Mouse (Mus musculus) heart, adult 2 months (tissue): ENCODE measurements around the gene Fgfr2. TPM values are rescaled to one million over a fixed set of nuclear protein-coding genes. Genes with fewer than 3 reads are reported as not detected.

ENCODE experiments used
- DNase-seq, 2 experiments: peaks; one replicate each; pipeline ENCODE4 v3.0.0; 2021
- H3K27ac ChIP-seq: fragments of 200-600 bp; 2 replicates; pipeline ENCODE4 v1.8.1; 2022
- H3K27me3 ChIP-seq: fragments of 200-500 bp; 2 replicates; pipeline ENCODE4 v1.6.1; 2012; ENCODE audit warnings: mild to moderate bottlenecking, low read length, inconsistent platforms, mixed read lengths; ENCODE audit not compliant: control insufficient read depth, insufficient read depth
- H3K36me3 ChIP-seq: fragments of 200-500 bp; 2 replicates; pipeline ENCODE4 v1.6.1; 2012; ENCODE audit warnings: low read length, inconsistent platforms; ENCODE audit not compliant: control insufficient read depth, insufficient read depth
- H3K4me1 ChIP-seq: fragments of 200-500 bp; 2 replicates; pipeline ENCODE4 v1.6.1; 2011; ENCODE audit warnings: low read length; ENCODE audit not compliant: control insufficient read depth, insufficient read depth
- H3K4me3 ChIP-seq: fragments of 200-600 bp; 2 replicates; pipeline ENCODE4 v1.8.1; 2022
- H3K79me2 ChIP-seq: fragments of 200-500 bp; replicated peaks from 2 replicates; pipeline ENCODE4 v1.6.1; 2012; ENCODE audit warnings: mild to moderate bottlenecking, inconsistent platforms, low read length, moderate library complexity, mixed read lengths; ENCODE audit not compliant: control insufficient read depth, insufficient read depth
- H3K9ac ChIP-seq: fragments of 200-500 bp; 2 replicates; pipeline ENCODE4 v1.6.1; 2012; ENCODE audit warnings: low read depth, mild to moderate bottlenecking, control low read depth, inconsistent platforms, low read length, mixed read lengths
- CTCF ChIP-seq: fragments of 200-600 bp; IDR thresholded peaks from 2 replicates; pipeline ENCODE4 v1.8.1; 2022; ENCODE audit warnings: antibody characterized with exemption, mild to moderate bottlenecking, moderate library complexity
- EP300 ChIP-seq: fragments of 200-500 bp; IDR thresholded peaks from 2 replicates; pipeline ENCODE4 v1.6.1; 2011; ENCODE audit warnings: low read depth, low read length, control low read depth; ENCODE audit not compliant: insufficient read depth
- POLR2A ChIP-seq: fragments of 200-500 bp; IDR thresholded peaks from 2 replicates; pipeline ENCODE4 v1.6.1; 2011; ENCODE audit warnings: mild to moderate bottlenecking, low read depth, low read length, control low read depth; ENCODE audit not compliant: insufficient read depth
- WGBS: fragments of 180-500 bp; shearing (Covaris S2); methylation state at CpG from one replicate; pipeline ENCODE4 v1.1.7; 2018; 5-methylcytosine and 5-hydroxymethylcytosine counted together
- intact Hi-C: fragments of 180-260 bp; cut with DNase I; formaldehyde crosslinking; loops from one replicate; pipeline ENCODE4 v1.15.1; 2025
- polyA plus RNA-seq: library from polyadenylated mRNA; depleted of rRNA; stranded (reverse); fragments of >200 nt; gene quantifications from 2 replicates; pipeline ENCODE4 v1.2.3, GENCODE M21; 2012
- total RNA-seq, 2 experiments: library from RNA; stranded (reverse); gene quantifications; 2 replicates each; pipeline ENCODE4 v1.2.3; 2021

Gene Fgfr2
- total and polyA plus RNA-seq, 3 experiments: 1.1 to 2.0 (median 1.3) TPM

DNA sequence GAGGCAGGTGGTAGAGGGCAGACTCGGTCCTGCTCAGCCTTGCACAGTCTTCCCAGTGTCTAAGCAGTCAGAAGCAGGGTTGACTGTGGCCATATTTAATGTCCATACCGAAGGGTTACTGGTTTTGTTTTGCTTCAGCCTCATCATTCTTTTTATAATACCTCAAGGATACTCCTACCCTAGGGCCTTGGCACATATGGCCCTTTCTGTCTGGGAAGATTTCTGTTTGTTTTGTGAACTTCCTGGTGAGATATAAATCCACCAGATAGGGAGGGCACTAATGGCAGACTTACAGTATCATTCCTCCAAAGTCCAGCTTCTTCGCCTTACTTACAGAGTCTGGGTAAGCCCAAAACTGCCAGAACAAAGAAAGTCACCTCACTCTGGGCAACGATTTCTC, 2395.6 kb downstream of the Fgfr2 start:
- no peak overlapping the region for H3K27ac ChIP-seq
- peaks cover 19% of the 10 kb centered on the region for H3K4me1 ChIP-seq
- TF ChIP-seq CTCF: no peak
- no peak for TF ChIP-seq POLR2A
- no peak for TF ChIP-seq EP300
- no peaks in the 10 kb centered on the region for H3K79me2 ChIP-seq
- no peak for DNase-seq
- H3K9ac ChIP-seq: no peak overlapping the region
- no peak overlapping the region for H3K4me3 ChIP-seq
- WGBS: 72% methylated on average over 4 of the region's 4 CpGs
- intact Hi-C loops: loop anchor here (5.0 kb wide), 1 partner anchor 35 kb away; no protein-coding TSS in a partner anchor
- no peaks in the 10 kb centered on the region for H3K27me3 ChIP-seq
- peaks cover 2% of the 10 kb centered on the region for H3K36me3 ChIP-seq

DNA sequence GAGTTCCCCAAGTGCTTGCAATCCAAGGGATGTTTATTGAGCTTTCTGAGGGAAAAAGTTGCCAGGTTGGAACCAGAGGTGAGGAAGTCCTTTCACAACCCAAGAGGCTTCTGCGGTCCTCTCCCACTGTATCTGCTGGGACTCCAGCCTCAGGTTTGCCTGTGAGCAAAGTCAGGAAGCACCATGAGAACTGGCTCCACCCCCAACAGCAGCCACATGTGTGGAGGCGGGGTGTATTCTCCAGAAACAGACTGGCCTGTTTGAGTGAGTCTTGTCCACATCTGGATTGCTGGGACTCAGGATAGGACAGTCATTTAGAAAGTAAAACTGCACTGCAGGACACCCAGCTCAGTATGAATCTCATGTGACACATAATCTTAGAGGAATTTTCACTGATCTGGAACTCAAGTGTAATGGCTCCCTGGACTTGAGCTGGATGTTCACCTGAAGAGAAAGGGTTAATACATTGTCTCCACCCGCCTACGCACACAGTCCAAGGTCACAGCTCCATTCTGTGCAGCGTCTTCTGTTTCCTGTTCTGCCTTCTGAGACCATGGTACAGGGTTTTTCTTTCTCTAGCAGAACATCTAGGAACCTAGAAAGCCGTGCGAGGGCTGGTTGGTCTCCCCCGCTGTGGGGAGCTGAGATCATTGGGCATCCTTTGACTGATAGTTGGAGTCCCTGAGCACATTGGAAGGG, 2396.3 kb downstream of the Fgfr2 start:
- Histone ChIP-seq H3K4me3 (no peak overlapping the region), H3K4me1 (peaks cover 21% of the 10 kb centered on the region), H3K27ac (no peak overlapping the region), H3K36me3 (no peaks in the 10 kb centered on the region; the same call in none of the 2 replicates), H3K27me3 (no peaks in the 10 kb centered on the region), H3K9ac (no peak overlapping the region), H3K79me2 (no peaks in the 10 kb centered on the region)
- peak in 1 of 2 experiments; percentile 14 for DNase-seq
- intact Hi-C loops: loop anchor here (5.0 kb wide), 1 partner anchor 35 kb away; no protein-coding TSS in a partner anchor
- 23% methylated on average over 8 of the region's 8 CpGs for WGBS
- TF ChIP-seq POLR2A (no peak), EP300 (no peak), CTCF (no peak)

DNA sequence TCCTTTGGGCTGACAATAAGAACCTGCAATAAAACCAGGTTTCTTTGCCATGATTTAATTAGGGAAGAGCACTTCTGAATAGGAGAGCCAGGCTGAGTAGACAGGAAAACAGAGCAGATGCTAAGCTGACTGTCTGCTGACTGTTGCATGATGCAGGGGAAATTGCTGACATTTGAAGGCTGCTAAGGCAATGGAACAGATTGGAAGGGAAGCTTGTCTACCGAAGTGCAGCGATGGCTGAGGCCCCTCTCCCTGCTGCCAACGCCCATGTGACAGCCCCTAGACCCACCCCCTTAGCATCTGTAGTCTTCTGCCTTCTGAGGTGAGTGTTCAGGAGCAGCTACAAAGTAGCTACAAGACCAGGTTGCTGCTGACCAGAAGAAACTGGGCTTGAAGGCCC, 2397.0 kb downstream of the Fgfr2 start:
- no peak for DNase-seq
- 32% methylated on average over 3 of the region's 3 CpGs for WGBS
- Histone ChIP-seq H3K4me3 (no peak overlapping the region), H3K27me3 (no peaks in the 10 kb centered on the region), H3K9ac (no peak overlapping the region), H3K27ac (no peak overlapping the region), H3K4me1 (peaks cover 24% of the 10 kb centered on the region), H3K79me2 (no peaks in the 10 kb centered on the region), H3K36me3 (no peaks in the 10 kb centered on the region; the same call in none of the 2 replicates)
- intact Hi-C loops: loop anchor here (5.0 kb wide), 1 partner anchor 34 kb away; no protein-coding TSS in a partner anchor
- TF ChIP-seq EP300 (no peak), CTCF (no peak), POLR2A (no peak)

DNA sequence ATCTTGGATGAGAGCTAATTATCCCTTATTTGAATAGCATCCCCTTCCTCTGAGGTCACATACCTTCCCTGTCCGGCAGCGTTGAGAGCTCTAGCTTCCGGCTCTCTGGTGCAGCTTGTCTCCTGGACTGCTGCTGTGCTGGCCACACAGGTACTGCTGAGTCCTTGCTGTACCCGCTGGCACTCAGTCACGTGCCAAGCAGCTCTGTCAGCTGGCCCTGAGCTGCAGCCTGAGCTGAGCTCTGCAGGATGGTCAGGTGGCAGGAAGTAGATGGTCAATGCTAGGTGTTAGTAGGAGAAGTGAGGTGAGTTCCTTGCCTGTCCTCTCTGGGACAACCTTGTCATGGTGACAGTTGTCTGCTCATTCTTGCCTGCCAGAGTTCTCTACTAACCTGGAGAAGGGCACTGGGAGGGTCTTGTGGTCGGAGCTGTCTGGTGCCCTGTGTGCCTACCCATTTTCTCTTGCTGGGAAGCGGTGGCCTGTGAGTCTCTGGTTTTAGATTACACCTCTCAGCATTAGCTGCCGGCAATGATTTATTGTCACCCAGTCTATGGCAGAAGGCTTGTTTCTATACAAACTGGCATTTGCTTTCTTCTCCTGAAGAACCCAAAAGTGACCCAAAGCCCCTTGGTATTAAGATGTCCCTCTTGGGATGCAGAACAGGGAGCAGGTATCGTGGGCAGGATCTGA, 2402.4 kb downstream of the Fgfr2 start:
- no peak for TF ChIP-seq CTCF
- TF ChIP-seq POLR2A: no peak
- no peak for TF ChIP-seq EP300
- H3K27ac ChIP-seq: peak overlapping the region; percentile 57
- no peaks in the 10 kb centered on the region for H3K79me2 ChIP-seq
- no peak overlapping the region for H3K9ac ChIP-seq
- 65% methylated on average over 9 of the region's 9 CpGs for WGBS
- no peaks in the 10 kb centered on the region for H3K27me3 ChIP-seq
- no peak overlapping the region for H3K4me3 ChIP-seq
- intact Hi-C loops: no loop called here
- H3K4me1 ChIP-seq: peaks cover 14% of the 10 kb centered on the region
- no peaks in the 10 kb centered on the region; the same call in none of the 2 replicates for H3K36me3 ChIP-seq
- DNase-seq: no peak

DNA sequence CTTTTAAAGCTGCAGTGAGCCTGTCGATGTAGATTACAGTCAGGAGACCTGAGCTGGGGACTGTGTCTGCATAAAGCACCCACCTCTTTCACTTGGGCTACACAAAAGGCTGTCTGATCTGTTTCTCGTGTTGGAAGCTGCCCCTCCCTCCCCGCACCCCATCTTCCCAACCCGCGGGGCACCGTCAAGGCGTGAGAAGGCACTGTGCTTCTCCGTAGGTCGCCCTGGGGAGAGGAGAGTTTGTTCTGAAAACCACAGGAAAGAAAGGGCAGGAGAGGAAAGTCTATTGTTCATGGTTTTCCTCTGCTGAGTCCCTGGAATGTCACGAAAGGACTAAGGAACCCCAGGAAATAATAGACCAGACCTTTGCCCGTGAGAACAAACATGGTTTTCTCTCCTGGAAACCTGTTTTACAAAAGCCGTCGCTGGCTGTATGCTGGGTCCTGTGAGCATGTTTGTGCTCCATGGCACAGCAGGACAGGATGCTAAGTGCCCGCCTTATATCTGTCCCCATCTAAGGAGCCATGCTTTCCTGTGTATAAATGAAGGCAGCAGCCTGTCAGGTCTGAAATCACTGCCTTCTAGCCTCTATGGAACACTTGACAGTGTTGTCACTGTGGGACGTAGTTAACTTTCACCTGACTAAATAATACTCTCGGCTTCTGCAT, 2403.1 kb downstream of the Fgfr2 start:
- TF ChIP-seq POLR2A: no peak
- TF ChIP-seq EP300: no peak
- TF ChIP-seq CTCF: no peak
- Histone ChIP-seq H3K27ac (peak overlapping the region; percentile 57), H3K79me2 (no peaks in the 10 kb centered on the region), H3K27me3 (no peaks in the 10 kb centered on the region), H3K4me3 (no peak overlapping the region), H3K36me3 (no peaks in the 10 kb centered on the region; the same call in none of the 2 replicates), H3K4me1 (peaks cover 11% of the 10 kb centered on the region), H3K9ac (no peak overlapping the region)
- WGBS: 39% methylated on average over 16 of the region's 16 CpGs
- no peak for DNase-seq
- intact Hi-C loops: loop anchor here (5.0 kb wide), 1 partner anchor 43 kb away; no protein-coding TSS in a partner anchor
